Mouse (Mus musculus) kidney, adult 2 months (tissue): ENCODE results near the gene Nr0b2. TPM values are rescaled to one million over a fixed set of nuclear protein-coding genes. Genes with fewer than 3 reads are reported as not detected.

Experiments
- DNase-seq: peaks from one replicate; pipeline ENCODE4 v3.0.0; 2021
- H3K27ac ChIP-seq: fragments of 200-500 bp; 2 replicates; pipeline ENCODE4 v1.5.1; 2012; ENCODE audit warnings: low read depth, low read length, control low read depth, inconsistent platforms; ENCODE audit not compliant: insufficient read depth
- H3K27me3 ChIP-seq: fragments of 200-500 bp; replicated peaks from 2 replicates; pipeline ENCODE4 v1.6.1; 2012; ENCODE audit warnings: mild to moderate bottlenecking, moderate library complexity, low read length, inconsistent platforms; ENCODE audit not compliant: control insufficient read depth, insufficient read depth
- H3K36me3 ChIP-seq: fragments of 200-500 bp; 2 replicates; pipeline ENCODE4 v1.6.1; 2012; ENCODE audit warnings: mild to moderate bottlenecking, moderate library complexity, low read length, inconsistent platforms; ENCODE audit not compliant: control insufficient read depth, insufficient read depth
- H3K4me1 ChIP-seq: fragments of 200-500 bp; 2 replicates; pipeline ENCODE4 v1.6.1; 2011; ENCODE audit warnings: low read length; ENCODE audit not compliant: control insufficient read depth, insufficient read depth
- H3K4me3 ChIP-seq: fragments of 200-500 bp; 2 replicates; pipeline ENCODE4 v1.5.1; 2011; ENCODE audit warnings: mild to moderate bottlenecking, low read depth, low read length, control low read depth; ENCODE audit not compliant: insufficient read depth
- CTCF ChIP-seq: fragments of 200-500 bp; conservative IDR thresholded peaks from 2 replicates; pipeline ENCODE4 v1.5.1; 2011; ENCODE audit warnings: low read depth, mild to moderate bottlenecking, control low read depth, low read length, moderate library complexity, mixed read lengths; ENCODE audit not compliant: insufficient read depth, insufficient read length
- POLR2A ChIP-seq: fragments of 200-500 bp; IDR thresholded peaks from one replicate; pipeline ENCODE4 v1.6.1; 2011; ENCODE audit warnings: low read depth, low read length, control low read depth
- WGBS: fragments of 180-500 bp; shearing (Covaris S2); methylation state at CpG from one replicate; pipeline ENCODE4 v1.1.7; 2018; 5-methylcytosine and 5-hydroxymethylcytosine counted together
- polyA plus RNA-seq: library from polyadenylated mRNA; depleted of rRNA; stranded (reverse); fragments of >200 nt; gene quantifications from 2 replicates; pipeline ENCODE4 v1.2.3, GENCODE M21; 2012

The Nr0b2 gene
- polyA plus RNA-seq, 1 experiment, result 6.8 TPM

- Histone ChIP-seq H3K4me3 (no peak overlapping the region), H3K36me3 (no peaks in the 10 kb centered on the region), H3K27me3 (no peaks in the 10 kb centered on the region), H3K4me1 (peaks cover 18% of the 10 kb centered on the region; the same call in 1 of the 2 replicates), H3K27ac (no peak overlapping the region)
- WGBS, result 61% methylated on average over 4 of the region's 4 CpGs
- TF ChIP-seq POLR2A (no peak), CTCF (no peak)
- no peak for DNase-seq
Observed at GRCm38 (mm10) chr4:133561622-133562021, 8.4 kb downstream of the Nr0b2 start.

DNA sequence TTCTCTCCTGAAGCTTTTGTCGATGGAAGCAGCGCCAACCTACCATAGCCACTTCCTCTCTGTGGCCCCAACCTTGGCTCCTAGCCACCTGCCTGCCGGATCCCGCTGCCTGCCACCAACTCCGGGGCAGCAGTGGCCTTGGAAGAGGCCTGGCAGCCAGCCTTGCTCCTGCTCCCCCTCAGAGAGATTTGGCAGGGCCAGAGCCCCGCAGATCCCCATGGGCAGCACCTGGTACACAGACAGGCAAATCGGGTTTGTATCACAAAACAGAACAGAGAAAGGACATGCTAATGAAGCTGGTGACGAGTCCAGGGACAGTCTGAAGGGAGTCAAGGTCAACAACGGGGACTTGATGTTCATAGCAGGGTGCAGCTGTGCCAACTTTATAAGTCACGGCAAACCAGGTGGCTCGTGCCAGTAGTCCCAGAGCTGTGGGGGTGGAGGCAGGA lies 10.0 kb downstream of the Nr0b2 start:
- no peak overlapping the region for H3K4me3 ChIP-seq
- TF ChIP-seq POLR2A (no peak), CTCF (no peak)
- WGBS, result 34% methylated on average over 11 of the region's 11 CpGs
- DNase-seq, result peak; percentile 85
- peak overlapping the region; percentile 93 for H3K27ac ChIP-seq
- H3K4me1 ChIP-seq, result peaks cover 10% of the 10 kb centered on the region; the same call in 1 of the 2 replicates
- no peaks in the 10 kb centered on the region for H3K36me3 ChIP-seq
- H3K27me3 ChIP-seq, result no peaks in the 10 kb centered on the region

- no peak overlapping the region for H3K27ac ChIP-seq
- no peak for TF ChIP-seq CTCF
- no peak for TF ChIP-seq POLR2A
- no peaks in the 10 kb centered on the region for H3K27me3 ChIP-seq
- H3K36me3 ChIP-seq, result no peaks in the 10 kb centered on the region
- no peak overlapping the region for H3K4me3 ChIP-seq
- DNase-seq, result peak; percentile 38
- WGBS, result 21% methylated on average over 8 of the region's 8 CpGs
- peaks cover 21% of the 10 kb centered on the region; the same call in 1 of the 2 replicates for H3K4me1 ChIP-seq
Observed at GRCm38 (mm10) chr4:133567251-133567650, 14.1 kb downstream of the Nr0b2 start.

DNA sequence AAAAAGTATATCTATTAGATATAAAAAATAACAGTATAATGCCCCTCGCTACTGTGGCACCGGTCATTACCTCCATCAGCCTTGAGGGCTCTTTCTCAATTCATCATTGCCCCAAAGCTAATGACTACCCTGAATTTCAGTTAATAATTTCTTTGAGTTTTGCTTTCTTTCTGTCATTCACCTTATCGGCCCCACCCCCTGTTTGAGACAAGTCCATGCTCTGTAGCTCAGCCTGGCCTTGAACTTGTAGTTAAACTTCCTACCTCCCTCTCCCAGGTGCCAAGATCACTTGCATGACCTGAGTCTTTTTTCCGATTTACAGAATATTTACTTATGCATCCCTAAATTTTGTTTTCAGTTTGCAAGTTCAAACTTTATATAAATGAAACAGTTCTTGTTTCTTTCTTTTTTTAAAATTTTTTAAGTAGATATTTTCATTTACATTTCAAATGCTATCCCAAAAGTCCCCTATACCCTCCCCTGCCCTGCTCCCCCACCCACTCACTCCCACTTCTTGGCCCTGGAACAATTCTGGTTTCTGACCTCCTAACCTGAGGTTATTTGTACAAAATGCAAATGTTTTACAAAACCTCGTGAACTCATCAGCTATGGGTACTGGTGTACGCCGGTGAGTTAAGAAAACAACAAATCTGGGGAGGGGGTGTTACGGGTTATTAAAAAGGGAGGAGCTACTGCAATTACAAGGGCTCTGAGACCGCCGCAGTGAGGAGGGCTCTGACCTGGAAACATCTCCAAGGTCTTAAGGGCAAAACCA lies 16.3 kb downstream of the Nr0b2 start:
- no peak overlapping the region for H3K4me3 ChIP-seq
- no peaks in the 10 kb centered on the region for H3K27me3 ChIP-seq
- WGBS, result 38% methylated on average over 10 of the region's 10 CpGs
- H3K27ac ChIP-seq, result peak overlapping the region; percentile 70
- TF ChIP-seq CTCF (no peak), POLR2A (no peak)
- H3K36me3 ChIP-seq, result no peaks in the 10 kb centered on the region
- DNase-seq, result peak; percentile 75
- H3K4me1 ChIP-seq, result peaks cover 14% of the 10 kb centered on the region; the same call in 1 of the 2 replicates

GRCm38 (mm10) chr4:133570066-133570466 lies 16.9 kb downstream of the Nr0b2 start:
- Histone ChIP-seq H3K4me3 (0 out of 2 replicates have a peak overlapping the region, but pooled peaks have one; percentile 22), H3K27ac (peak overlapping the region; percentile 70), H3K36me3 (no peaks in the 10 kb centered on the region), H3K27me3 (no peaks in the 10 kb centered on the region), H3K4me1 (peaks cover 14% of the 10 kb centered on the region; the same call in 1 of the 2 replicates)
- DNase-seq, result peak; percentile 93
- TF ChIP-seq CTCF (no peak), POLR2A (no peak)
- WGBS, result 9% methylated on average over 10 of the region's 10 CpGs

- peak; percentile 97 for DNase-seq
- Histone ChIP-seq H3K36me3 (no peaks in the 10 kb centered on the region), H3K4me3 (peak within 1 kb of the TSS; percentile 68), H3K4me1 (peaks cover 12% of the 10 kb centered on the region; the same call in 1 of the 2 replicates), H3K27ac (peak within 1 kb of the TSS; percentile 40), H3K27me3 (no peaks in the 10 kb centered on the region)
- WGBS, result 5% methylated on average over 44 of the region's 44 CpGs
- TF ChIP-seq POLR2A (peak; percentile 48), CTCF (no peak)
Observed at GRCm38 (mm10) chr4:133574070-133574842, 21.1 kb downstream of the Nr0b2 start, which contains the start of gene Gpatch3. Gpatch3 (plus strand) TSS chr4:133574745.

- H3K27ac ChIP-seq, result no peak overlapping the region
- under 1% methylated on average over 41 of the region's 41 CpGs for WGBS
- H3K36me3 ChIP-seq, result no peaks in the 10 kb centered on the region
- H3K4me3 ChIP-seq, result peak overlapping the region; percentile 68
- no peaks in the 10 kb centered on the region for H3K27me3 ChIP-seq
- H3K4me1 ChIP-seq, result peaks cover 9% of the 10 kb centered on the region; the same call in 1 of the 2 replicates
- TF ChIP-seq CTCF, result no peak
- no peak for TF ChIP-seq POLR2A
- DNase-seq, result no peak
Observed at GRCm38 (mm10) chr4:133574843-133575202, 21.6 kb downstream of the Nr0b2 start.
